Mouse (Mus musculus): ENCODE data around the gene Olfr495. TPM values are rescaled to one million over a fixed set of nuclear protein-coding genes. Genes with fewer than 3 reads are reported as not detected.

Gene Olfr495
- not detected in 2 replicates for polyA plus RNA-seq (2012; rRNA removed)

DNA sequence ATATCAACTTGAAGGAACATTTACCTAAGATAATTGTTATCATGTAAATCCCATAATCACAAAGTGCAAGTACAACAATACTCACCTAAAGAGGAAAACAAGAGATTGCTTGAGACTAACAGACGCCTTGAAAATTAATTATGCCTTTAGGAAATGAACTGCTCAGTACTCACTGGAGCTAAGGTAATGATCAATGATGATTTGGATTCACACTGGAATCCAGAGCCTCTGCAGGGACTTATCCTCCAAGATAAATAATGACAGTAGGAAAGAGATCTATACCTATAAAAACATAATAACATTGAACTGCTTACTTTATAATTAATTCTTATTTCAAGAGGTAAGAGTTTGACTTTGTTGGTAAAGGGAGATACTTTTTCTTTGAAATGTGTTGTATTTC is at the start of gene Olfr495:
Olfr495 (plus strand) TSS at position 301 of the 400 bp plus-strand sequence.
- no peak for DNase-seq (ENCODE audit: low read depth)
- TF ChIP-seq CTCF (IDR thresholded peaks at IDR 0.05; ENCODE audit: borderline replicate concordance, extremely low read depth, insufficient read depth, insufficient read length): no peak
- no peak for TF ChIP-seq POLR2A (IDR thresholded peaks at IDR 0.05; ENCODE audit: borderline replicate concordance, extremely low read depth, insufficient read depth, insufficient read length, poor library complexity, severe bottlenecking)

DNA sequence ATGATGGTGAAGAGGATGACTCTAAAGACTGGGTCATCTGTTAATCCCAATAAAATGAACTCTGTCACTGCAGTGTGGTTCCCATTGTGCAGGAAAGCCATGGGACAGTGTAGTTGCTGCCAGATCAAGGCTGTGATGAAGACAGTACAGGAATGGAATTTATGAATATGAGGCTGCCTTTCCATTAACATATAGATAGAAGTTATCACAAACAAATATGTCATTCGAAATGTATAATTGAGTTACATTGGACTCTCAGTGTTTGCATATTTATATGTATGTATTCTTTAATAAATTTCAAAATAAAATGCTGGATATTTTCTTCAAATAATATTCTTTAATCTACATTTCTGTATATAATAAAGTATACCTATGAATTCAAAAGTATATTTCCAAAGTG is 46.1 kb upstream of the Olfr495 start, which contains the start of gene Olfr493:
Olfr493 (minus strand) TSS at position 101 of the 400 bp plus-strand sequence.
- TF ChIP-seq CTCF (IDR thresholded peaks at IDR 0.05; ENCODE audit: borderline replicate concordance, extremely low read depth, insufficient read depth, insufficient read length): no peak
- TF ChIP-seq POLR2A (IDR thresholded peaks at IDR 0.05; ENCODE audit: borderline replicate concordance, extremely low read depth, insufficient read depth, insufficient read length, poor library complexity, severe bottlenecking): no peak
- DNase-seq (ENCODE audit: low read depth): no peak

DNA sequence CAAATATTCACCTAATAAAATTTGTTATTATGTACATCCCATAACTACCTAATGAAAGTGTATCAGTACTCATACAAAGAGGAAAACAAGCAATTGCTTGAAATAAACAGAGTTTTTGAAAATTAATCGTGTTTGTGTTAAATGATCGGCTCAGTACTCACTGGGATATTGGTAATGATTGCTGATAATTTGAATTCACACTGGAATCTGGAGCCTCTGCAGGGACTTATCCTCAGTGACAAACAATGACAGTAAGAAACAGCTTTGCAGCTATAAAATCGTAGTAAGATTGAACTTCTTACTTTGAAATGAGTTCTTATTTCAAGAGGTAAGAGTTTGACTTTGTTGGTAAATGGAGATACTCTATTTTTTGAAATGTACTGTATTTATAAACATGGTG is 27.9 kb upstream of the Olfr495 start, which contains the start of gene Olfr494:
Olfr494 (plus strand) TSS at position 301 of the 400 bp plus-strand sequence.
- no peak for DNase-seq (ENCODE audit: low read depth)
- TF ChIP-seq CTCF (IDR thresholded peaks at IDR 0.05; ENCODE audit: borderline replicate concordance, extremely low read depth, insufficient read depth, insufficient read length) (no peak), POLR2A (IDR thresholded peaks at IDR 0.05; ENCODE audit: borderline replicate concordance, extremely low read depth, insufficient read depth, insufficient read length, poor library complexity, severe bottlenecking) (no peak)

DNA sequence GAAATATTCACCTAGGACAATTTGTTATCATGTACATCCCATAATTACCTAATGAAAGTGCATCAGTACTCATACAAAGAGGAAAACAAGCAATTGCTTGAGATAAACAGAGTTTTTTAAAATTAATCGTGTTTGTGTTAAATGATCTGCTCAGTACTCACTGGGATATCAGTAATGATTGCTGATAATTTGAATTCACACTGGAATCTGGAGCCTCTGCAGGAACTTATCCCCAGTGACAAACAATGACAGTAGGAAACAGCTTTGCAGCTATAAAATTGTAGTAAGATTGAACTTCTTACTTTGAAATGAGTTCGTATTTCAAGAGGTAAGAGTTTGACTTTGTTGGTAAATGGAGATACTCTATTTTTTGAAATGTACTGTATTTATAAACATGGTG is 27.2 kb downstream of the Olfr495 start, which contains the start of gene Olfr497:
Olfr497 (plus strand) TSS at position 301 of the 400 bp plus-strand sequence.
- no peak for TF ChIP-seq POLR2A (IDR thresholded peaks at IDR 0.05; ENCODE audit: borderline replicate concordance, extremely low read depth, insufficient read depth, insufficient read length, poor library complexity, severe bottlenecking)
- no peak for TF ChIP-seq CTCF (IDR thresholded peaks at IDR 0.05; ENCODE audit: borderline replicate concordance, extremely low read depth, insufficient read depth, insufficient read length)
- DNase-seq (ENCODE audit: low read depth): no peak

Other genes starting within 250 kb of the Olfr495 start
- gene Olfr485, start 233.3 kb upstream of the Olfr495 start, polyA plus RNA-seq (2012; rRNA removed): not detected in 2 replicates
- gene Olfr486, start 220.4 kb upstream of the Olfr495 start, polyA plus RNA-seq (2012; rRNA removed): not detected in 2 replicates
- not detected in 2 replicates for gene Olfr487, start 178.5 kb upstream of the Olfr495 start, polyA plus RNA-seq (2012; rRNA removed)
- not detected in 2 replicates for gene Olfr488, start 134.8 kb upstream of the Olfr495 start, polyA plus RNA-seq (2012; rRNA removed)
- gene Olfr490, start 104.2 kb upstream of the Olfr495 start, polyA plus RNA-seq (2012; rRNA removed): not detected in 2 replicates
- gene Olfr491, start 79.7 kb upstream of the Olfr495 start, polyA plus RNA-seq (2012; rRNA removed): not detected in 2 replicates
- gene Olfr492, start 69.5 kb upstream of the Olfr495 start, polyA plus RNA-seq (2012; rRNA removed): not detected in 2 replicates
- not detected in 2 replicates for gene Olfr493, start 46.2 kb upstream of the Olfr495 start, polyA plus RNA-seq (2012; rRNA removed)
- not detected in 2 replicates for gene Olfr494, start 27.8 kb upstream of the Olfr495 start, polyA plus RNA-seq (2012; rRNA removed)
- not detected in 2 replicates for gene Olfr497, start 27.3 kb downstream of the Olfr495 start, polyA plus RNA-seq (2012; rRNA removed)
- not detected in 2 replicates for gene Olfr498, start 72.2 kb downstream of the Olfr495 start, polyA plus RNA-seq (2012; rRNA removed)
- gene Olfr502, start 131.9 kb downstream of the Olfr495 start, polyA plus RNA-seq (2012; rRNA removed): not detected in 2 replicates
- not detected in 2 replicates for gene Olfr503, start 151.4 kb downstream of the Olfr495 start, polyA plus RNA-seq (2012; rRNA removed)
- not detected in 2 replicates for gene Olfr504, start 172.6 kb downstream of the Olfr495 start, polyA plus RNA-seq (2012; rRNA removed)
- gene Olfr506, start 217.6 kb downstream of the Olfr495 start, polyA plus RNA-seq (2012; rRNA removed): 0.01 TPM in 1 of 2 replicates, not detected in the other
- not detected in 2 replicates for gene Olfr507, start 228.6 kb downstream of the Olfr495 start, polyA plus RNA-seq (2012; rRNA removed)
- gene Olfr508, start 236.8 kb downstream of the Olfr495 start, polyA plus RNA-seq (2012; rRNA removed): not detected in 2 replicates